Mouse (Mus musculus): ENCODE measurements around the gene AI854703. TPM values are rescaled to one million over a fixed set of nuclear protein-coding genes. Genes with fewer than 3 reads are reported as not detected.

The AI854703 gene
- polyA plus RNA-seq, 1 experiment, result 0.31 TPM

- H3K27me3 ChIP-seq (ENCODE audit: control insufficient read depth, insufficient read depth, low read length), result no peaks in the 10 kb centered on the region
- no peak overlapping the region for H3K4me3 ChIP-seq (ENCODE audit: control insufficient read depth, low read depth, low read length)
- no peaks in the 10 kb centered on the region for H3K36me3 ChIP-seq (ENCODE audit: control insufficient read depth, insufficient read depth, low read length)
- TF ChIP-seq CTCF (IDR thresholded peaks at IDR 0.05; ENCODE audit: control insufficient read depth, insufficient read depth, insufficient replicate concordance, low read depth, low read length) (no peak), POLR2A (IDR thresholded peaks at IDR 0.05; ENCODE audit: control insufficient read depth, low read depth, low read length) (no peak)
- no peak overlapping the region for H3K27ac ChIP-seq (ENCODE audit: control insufficient read depth, insufficient read depth, low read depth, low read length)
- H3K4me1 ChIP-seq (ENCODE audit: control insufficient read depth, insufficient read depth, low read length), result no peaks in the 10 kb centered on the region; the same call in 1 of the 2 replicates
Measured at GRCm38 (mm10) chr6:48650041-48650440, 23.5 kb downstream of the AI854703 start.

- no peaks in the 10 kb centered on the region for H3K27me3 ChIP-seq (ENCODE audit: control insufficient read depth, insufficient read depth, low read length)
- no peak overlapping the region for H3K27ac ChIP-seq (ENCODE audit: control insufficient read depth, insufficient read depth, low read depth, low read length)
- H3K36me3 ChIP-seq (ENCODE audit: control insufficient read depth, insufficient read depth, low read length), result no peaks in the 10 kb centered on the region
- no peak overlapping the region for H3K4me3 ChIP-seq (ENCODE audit: control insufficient read depth, low read depth, low read length)
- no peaks in the 10 kb centered on the region for H3K4me1 ChIP-seq (ENCODE audit: control insufficient read depth, insufficient read depth, low read length)
- TF ChIP-seq CTCF (IDR thresholded peaks at IDR 0.05; ENCODE audit: control insufficient read depth, insufficient read depth, insufficient replicate concordance, low read depth, low read length), result no peak
- no peak for TF ChIP-seq POLR2A (IDR thresholded peaks at IDR 0.05; ENCODE audit: control insufficient read depth, low read depth, low read length)
Measured at GRCm38 (mm10) chr6:48658721-48659120, 32.2 kb downstream of the AI854703 start.

- H3K4me3 ChIP-seq (ENCODE audit: control insufficient read depth, low read depth, low read length), result no peak overlapping the region
- no peaks in the 10 kb centered on the region for H3K27me3 ChIP-seq (ENCODE audit: control insufficient read depth, insufficient read depth, low read length)
- no peaks in the 10 kb centered on the region; the same call in 1 of the 2 replicates for H3K4me1 ChIP-seq (ENCODE audit: control insufficient read depth, insufficient read depth, low read length)
- H3K36me3 ChIP-seq (ENCODE audit: control insufficient read depth, insufficient read depth, low read length), result no peaks in the 10 kb centered on the region
- TF ChIP-seq CTCF (IDR thresholded peaks at IDR 0.05; ENCODE audit: control insufficient read depth, insufficient read depth, insufficient replicate concordance, low read depth, low read length) (no peak), POLR2A (IDR thresholded peaks at IDR 0.05; ENCODE audit: control insufficient read depth, low read depth, low read length) (no peak)
- H3K27ac ChIP-seq (ENCODE audit: control insufficient read depth, insufficient read depth, low read depth, low read length), result no peak overlapping the region
Measured at GRCm38 (mm10) chr6:48664750-48665149, 38.2 kb downstream of the AI854703 start.

- Histone ChIP-seq H3K36me3 (ENCODE audit: control insufficient read depth, insufficient read depth, low read length) (no peaks in the 10 kb centered on the region), H3K27me3 (ENCODE audit: control insufficient read depth, insufficient read depth, low read length) (no peaks in the 10 kb centered on the region), H3K4me1 (ENCODE audit: control insufficient read depth, insufficient read depth, low read length) (no peaks in the 10 kb centered on the region; the same call in 1 of the 2 replicates), H3K27ac (ENCODE audit: control insufficient read depth, insufficient read depth, low read depth, low read length) (no peak overlapping the region), H3K4me3 (ENCODE audit: control insufficient read depth, low read depth, low read length) (no peak overlapping the region)
- TF ChIP-seq POLR2A (IDR thresholded peaks at IDR 0.05; ENCODE audit: control insufficient read depth, low read depth, low read length), result no peak
- no peak for TF ChIP-seq CTCF (IDR thresholded peaks at IDR 0.05; ENCODE audit: control insufficient read depth, insufficient read depth, insufficient replicate concordance, low read depth, low read length)
Measured at GRCm38 (mm10) chr6:48665471-48665870, 38.9 kb downstream of the AI854703 start.

GRCm38 (mm10) chr6:48666159-48666586 is 39.6 kb downstream of the AI854703 start:
- H3K36me3 ChIP-seq (ENCODE audit: control insufficient read depth, insufficient read depth, low read length), result no peaks in the 10 kb centered on the region
- no peak overlapping the region for H3K27ac ChIP-seq (ENCODE audit: control insufficient read depth, insufficient read depth, low read depth, low read length)
- TF ChIP-seq POLR2A (IDR thresholded peaks at IDR 0.05; ENCODE audit: control insufficient read depth, low read depth, low read length), result no peak
- H3K4me1 ChIP-seq (ENCODE audit: control insufficient read depth, insufficient read depth, low read length), result no peaks in the 10 kb centered on the region; the same call in 1 of the 2 replicates
- H3K4me3 ChIP-seq (ENCODE audit: control insufficient read depth, low read depth, low read length), result peak overlapping the region; percentile 18; the same call in 1 of the 2 replicates
- no peaks in the 10 kb centered on the region for H3K27me3 ChIP-seq (ENCODE audit: control insufficient read depth, insufficient read depth, low read length)

GRCm38 (mm10) chr6:48668022-48668421 is 41.5 kb downstream of the AI854703 start:
- TF ChIP-seq POLR2A (IDR thresholded peaks at IDR 0.05; ENCODE audit: control insufficient read depth, low read depth, low read length) (no peak; the same call in 1 of the 2 replicates), CTCF (IDR thresholded peaks at IDR 0.05; ENCODE audit: control insufficient read depth, insufficient read depth, insufficient replicate concordance, low read depth, low read length) (no peak)
- no peaks in the 10 kb centered on the region for H3K36me3 ChIP-seq (ENCODE audit: control insufficient read depth, insufficient read depth, low read length)
- peak overlapping the region; percentile 94 for H3K27ac ChIP-seq (ENCODE audit: control insufficient read depth, insufficient read depth, low read depth, low read length)
- H3K4me3 ChIP-seq (ENCODE audit: control insufficient read depth, low read depth, low read length), result peak overlapping the region; percentile 86
- H3K27me3 ChIP-seq (ENCODE audit: control insufficient read depth, insufficient read depth, low read length), result no peaks in the 10 kb centered on the region
- H3K4me1 ChIP-seq (ENCODE audit: control insufficient read depth, insufficient read depth, low read length), result no peaks in the 10 kb centered on the region; the same call in 1 of the 2 replicates

GRCm38 (mm10) chr6:48669446-48669969 is 42.9 kb downstream of the AI854703 start:
- H3K4me3 ChIP-seq (ENCODE audit: control insufficient read depth, low read depth, low read length), result peak overlapping the region; percentile 74
- H3K36me3 ChIP-seq (ENCODE audit: control insufficient read depth, insufficient read depth, low read length), result no peaks in the 10 kb centered on the region
- H3K4me1 ChIP-seq (ENCODE audit: control insufficient read depth, insufficient read depth, low read length), result no peaks in the 10 kb centered on the region; the same call in 1 of the 2 replicates

More at GRCm38 (mm10) chr6:48669446-48669969, 42.9 kb downstream of the AI854703 start:
- Histone ChIP-seq H3K27ac (ENCODE audit: control insufficient read depth, insufficient read depth, low read depth, low read length) (no peak overlapping the region), H3K27me3 (ENCODE audit: control insufficient read depth, insufficient read depth, low read length) (no peaks in the 10 kb centered on the region)
- TF ChIP-seq POLR2A (IDR thresholded peaks at IDR 0.05; ENCODE audit: control insufficient read depth, low read depth, low read length) (no peak), CTCF (IDR thresholded peaks at IDR 0.05; ENCODE audit: control insufficient read depth, insufficient read depth, insufficient replicate concordance, low read depth, low read length) (no peak)
